Mouse (Mus musculus): ENCODE data around the gene Kdm1a. TPM values are rescaled to one million over a fixed set of nuclear protein-coding genes. Genes with fewer than 3 reads are reported as not detected.

Gene Kdm1a
- polyA plus RNA-seq, 1 experiment from 2014 or later: 88.6 TPM

- Histone ChIP-seq H3K4me1 (replicated peaks; ENCODE audit: control insufficient read depth, insufficient read depth, low read length) (peaks cover 5% of the 10 kb centered on the region; the same call in 1 of the 2 replicates), H3K27ac (ENCODE audit: low read depth, low read length) (no peak overlapping the region), H3K36me3 (ENCODE audit: control insufficient read depth, insufficient read depth, low read length) (peaks cover 6% of the 10 kb centered on the region; the same call in 1 of the 2 replicates), H3K4me3 (ENCODE audit: low read depth, low read length) (no peak overlapping the region), H3K4me2 (ENCODE audit: low read depth, low read length, severe bottlenecking) (no peak overlapping the region), H3K9me3 (ENCODE audit: control insufficient read depth, low read length) (no peaks in the 10 kb centered on the region), H3K9ac (ENCODE audit: low read length) (no peak overlapping the region), H3K27me3 (ENCODE audit: control insufficient read depth, insufficient read depth, low read length) (no peaks in the 10 kb centered on the region)
- WGBS: 99% methylated on average over 3 of the region's 3 CpGs
- DNase-seq (ENCODE audit: low spot score) (no peak), ATAC-seq (replicated peaks; ENCODE audit: low FRiP score) (no peak)
Measured at GRCm38 (mm10) chr4:136545151-136545550, 57.4 kb downstream of the Kdm1a start.

GRCm38 (mm10) chr4:136526412-136526811 lies 76.1 kb downstream of the Kdm1a start:
- Histone ChIP-seq H3K9me3 (ENCODE audit: control insufficient read depth, low read length) (no peaks in the 10 kb centered on the region), H3K27me3 (ENCODE audit: control insufficient read depth, insufficient read depth, low read length) (no peaks in the 10 kb centered on the region), H3K4me2 (ENCODE audit: low read depth, low read length, severe bottlenecking) (no peak overlapping the region), H3K9ac (ENCODE audit: low read length) (no peak overlapping the region), H3K27ac (ENCODE audit: low read depth, low read length) (no peak overlapping the region), H3K4me1 (replicated peaks; ENCODE audit: control insufficient read depth, insufficient read depth, low read length) (no peaks in the 10 kb centered on the region), H3K36me3 (ENCODE audit: control insufficient read depth, insufficient read depth, low read length) (no peaks in the 10 kb centered on the region), H3K4me3 (ENCODE audit: low read depth, low read length) (no peak overlapping the region)
- WGBS: 28% methylated on average over 4 of the region's 4 CpGs
- ATAC-seq (replicated peaks; ENCODE audit: low FRiP score): no peak
- peak; percentile 60 for DNase-seq (ENCODE audit: low spot score)

GRCm38 (mm10) chr4:136524309-136524708 lies 78.2 kb downstream of the Kdm1a start:
- H3K36me3 ChIP-seq (ENCODE audit: control insufficient read depth, insufficient read depth, low read length): no peaks in the 10 kb centered on the region
- ATAC-seq (replicated peaks; ENCODE audit: low FRiP score): no peak
- no peak overlapping the region for H3K4me2 ChIP-seq (ENCODE audit: low read depth, low read length, severe bottlenecking)
- H3K4me1 ChIP-seq (replicated peaks; ENCODE audit: control insufficient read depth, insufficient read depth, low read length): no peaks in the 10 kb centered on the region
- H3K27ac ChIP-seq (ENCODE audit: low read depth, low read length): no peak overlapping the region
- H3K9me3 ChIP-seq (ENCODE audit: control insufficient read depth, low read length): no peaks in the 10 kb centered on the region
- 90% methylated on average over 2 of the region's 2 CpGs for WGBS
- H3K27me3 ChIP-seq (ENCODE audit: control insufficient read depth, insufficient read depth, low read length): no peaks in the 10 kb centered on the region
- no peak overlapping the region for H3K4me3 ChIP-seq (ENCODE audit: low read depth, low read length)
- H3K9ac ChIP-seq (ENCODE audit: low read length): no peak overlapping the region
- DNase-seq (ENCODE audit: low spot score): no peak

GRCm38 (mm10) chr4:136521898-136522297 lies 80.6 kb downstream of the Kdm1a start:
- H3K36me3 ChIP-seq (ENCODE audit: control insufficient read depth, insufficient read depth, low read length): no peaks in the 10 kb centered on the region
- DNase-seq (ENCODE audit: low spot score) (no peak), ATAC-seq (replicated peaks; ENCODE audit: low FRiP score) (no peak)
- H3K4me1 ChIP-seq (replicated peaks; ENCODE audit: control insufficient read depth, insufficient read depth, low read length): no peaks in the 10 kb centered on the region
- H3K4me2 ChIP-seq (ENCODE audit: low read depth, low read length, severe bottlenecking): no peak overlapping the region
- H3K9me3 ChIP-seq (ENCODE audit: control insufficient read depth, low read length): no peaks in the 10 kb centered on the region
- no peak overlapping the region for H3K4me3 ChIP-seq (ENCODE audit: low read depth, low read length)
- H3K27ac ChIP-seq (ENCODE audit: low read depth, low read length): no peak overlapping the region
- WGBS: 82% methylated on average over 5 of the region's 5 CpGs
- no peaks in the 10 kb centered on the region for H3K27me3 ChIP-seq (ENCODE audit: control insufficient read depth, insufficient read depth, low read length)
- no peak overlapping the region for H3K9ac ChIP-seq (ENCODE audit: low read length)

- ATAC-seq (replicated peaks; ENCODE audit: low FRiP score) (no peak), DNase-seq (ENCODE audit: low spot score) (no peak)
- H3K27me3 ChIP-seq (ENCODE audit: control insufficient read depth, insufficient read depth, low read length): no peaks in the 10 kb centered on the region
- 0 out of 2 replicates have a peak, but pooled peaks cover 2% of the 10 kb centered on the region for H3K4me1 ChIP-seq (replicated peaks; ENCODE audit: control insufficient read depth, insufficient read depth, low read length)
- no peaks in the 10 kb centered on the region for H3K36me3 ChIP-seq (ENCODE audit: control insufficient read depth, insufficient read depth, low read length)
- H3K9ac ChIP-seq (ENCODE audit: low read length): no peak overlapping the region
- no peak overlapping the region for H3K4me3 ChIP-seq (ENCODE audit: low read depth, low read length)
- H3K4me2 ChIP-seq (ENCODE audit: low read depth, low read length, severe bottlenecking): no peak overlapping the region
- H3K9me3 ChIP-seq (ENCODE audit: control insufficient read depth, low read length): no peaks in the 10 kb centered on the region
- H3K27ac ChIP-seq (ENCODE audit: low read depth, low read length): no peak overlapping the region
Measured at GRCm38 (mm10) chr4:136519866-136520265, 82.7 kb downstream of the Kdm1a start.

GRCm38 (mm10) chr4:136518576-136518975 lies 83.9 kb downstream of the Kdm1a start:
- WGBS: 92% methylated on average over 2 of the region's 2 CpGs
- no peak for ATAC-seq (replicated peaks; ENCODE audit: low FRiP score)

GRCm38 (mm10) chr4:136518141-136518540 lies 84.4 kb downstream of the Kdm1a start:
- no peaks in the 10 kb centered on the region for H3K36me3 ChIP-seq (ENCODE audit: control insufficient read depth, insufficient read depth, low read length)
- 0 out of 2 replicates have a peak, but pooled peaks cover 2% of the 10 kb centered on the region for H3K4me1 ChIP-seq (replicated peaks; ENCODE audit: control insufficient read depth, insufficient read depth, low read length)
- no peaks in the 10 kb centered on the region for H3K9me3 ChIP-seq (ENCODE audit: control insufficient read depth, low read length)
- H3K4me3 ChIP-seq (ENCODE audit: low read depth, low read length): no peak overlapping the region
- DNase-seq (ENCODE audit: low spot score) (no peak), ATAC-seq (replicated peaks; ENCODE audit: low FRiP score) (no peak)
- H3K27me3 ChIP-seq (ENCODE audit: control insufficient read depth, insufficient read depth, low read length): no peaks in the 10 kb centered on the region
- no peak overlapping the region for H3K4me2 ChIP-seq (ENCODE audit: low read depth, low read length, severe bottlenecking)
- WGBS: 89% methylated on average over 2 of the region's 2 CpGs
- H3K27ac ChIP-seq (ENCODE audit: low read depth, low read length): no peak overlapping the region
- no peak overlapping the region for H3K9ac ChIP-seq (ENCODE audit: low read length)

More at GRCm38 (mm10) chr4:136518576-136518975, 83.9 kb downstream of the Kdm1a start:
- H3K4me3 ChIP-seq (ENCODE audit: low read depth, low read length): no peak overlapping the region
- no peak overlapping the region for H3K27ac ChIP-seq (ENCODE audit: low read depth, low read length)
- H3K36me3 ChIP-seq (ENCODE audit: control insufficient read depth, insufficient read depth, low read length): no peaks in the 10 kb centered on the region
- H3K9ac ChIP-seq (ENCODE audit: low read length): no peak overlapping the region
- 0 out of 2 replicates have a peak, but pooled peaks cover 2% of the 10 kb centered on the region for H3K4me1 ChIP-seq (replicated peaks; ENCODE audit: control insufficient read depth, insufficient read depth, low read length)
- H3K4me2 ChIP-seq (ENCODE audit: low read depth, low read length, severe bottlenecking): no peak overlapping the region
- DNase-seq (ENCODE audit: low spot score): no peak
- no peaks in the 10 kb centered on the region for H3K9me3 ChIP-seq (ENCODE audit: control insufficient read depth, low read length)
- H3K27me3 ChIP-seq (ENCODE audit: control insufficient read depth, insufficient read depth, low read length): no peaks in the 10 kb centered on the region

- H3K4me1 ChIP-seq (replicated peaks; ENCODE audit: control insufficient read depth, insufficient read depth, low read length): 0 out of 2 replicates have a peak, but pooled peaks cover 2% of the 10 kb centered on the region
- H3K9ac ChIP-seq (ENCODE audit: low read length): no peak overlapping the region
- no peak overlapping the region for H3K4me2 ChIP-seq (ENCODE audit: low read depth, low read length, severe bottlenecking)
- H3K4me3 ChIP-seq (ENCODE audit: low read depth, low read length): no peak overlapping the region
- H3K27me3 ChIP-seq (ENCODE audit: control insufficient read depth, insufficient read depth, low read length): no peaks in the 10 kb centered on the region
- no peaks in the 10 kb centered on the region for H3K36me3 ChIP-seq (ENCODE audit: control insufficient read depth, insufficient read depth, low read length)
- no peak overlapping the region for H3K27ac ChIP-seq (ENCODE audit: low read depth, low read length)
- peak; percentile 50 for DNase-seq (ENCODE audit: low spot score)
- H3K9me3 ChIP-seq (ENCODE audit: control insufficient read depth, low read length): no peaks in the 10 kb centered on the region
- ATAC-seq (replicated peaks; ENCODE audit: low FRiP score): no peak
Measured at GRCm38 (mm10) chr4:136512905-136513304, 89.6 kb downstream of the Kdm1a start.

- no peaks in the 10 kb centered on the region for H3K27me3 ChIP-seq (ENCODE audit: control insufficient read depth, insufficient read depth, low read length)
- no peak for ATAC-seq (replicated peaks; ENCODE audit: low FRiP score)
- no peaks in the 10 kb centered on the region for H3K9me3 ChIP-seq (ENCODE audit: control insufficient read depth, low read length)
- no peak overlapping the region for H3K4me3 ChIP-seq (ENCODE audit: low read depth, low read length)
- no peak for DNase-seq (ENCODE audit: low spot score)
- no peak overlapping the region for H3K27ac ChIP-seq (ENCODE audit: low read depth, low read length)
- H3K4me2 ChIP-seq (ENCODE audit: low read depth, low read length, severe bottlenecking): no peak overlapping the region
- H3K36me3 ChIP-seq (ENCODE audit: control insufficient read depth, insufficient read depth, low read length): no peaks in the 10 kb centered on the region
- no peak overlapping the region for H3K9ac ChIP-seq (ENCODE audit: low read length)
- WGBS: 56% methylated on average over 4 of the region's 4 CpGs
- 0 out of 2 replicates have a peak, but pooled peaks cover 2% of the 10 kb centered on the region for H3K4me1 ChIP-seq (replicated peaks; ENCODE audit: control insufficient read depth, insufficient read depth, low read length)
Measured at GRCm38 (mm10) chr4:136511708-136512107, 90.8 kb downstream of the Kdm1a start.

All from forebrain, embryonic 11.5 days (tissue).